Mouse (Mus musculus): ENCODE results near the gene Pecam1. TPM values are rescaled to one million over a fixed set of nuclear protein-coding genes. Genes with fewer than 3 reads are reported as not detected.
"Not testable (repeated sequence)": the region's sequence is repeated elsewhere in the genome, so short reads cannot be mapped to it uniquely, and the experiment has no call there.

Gene Pecam1
- polyA plus RNA-seq, 1 experiment from 2014 or later: 9.5 TPM

DNA sequence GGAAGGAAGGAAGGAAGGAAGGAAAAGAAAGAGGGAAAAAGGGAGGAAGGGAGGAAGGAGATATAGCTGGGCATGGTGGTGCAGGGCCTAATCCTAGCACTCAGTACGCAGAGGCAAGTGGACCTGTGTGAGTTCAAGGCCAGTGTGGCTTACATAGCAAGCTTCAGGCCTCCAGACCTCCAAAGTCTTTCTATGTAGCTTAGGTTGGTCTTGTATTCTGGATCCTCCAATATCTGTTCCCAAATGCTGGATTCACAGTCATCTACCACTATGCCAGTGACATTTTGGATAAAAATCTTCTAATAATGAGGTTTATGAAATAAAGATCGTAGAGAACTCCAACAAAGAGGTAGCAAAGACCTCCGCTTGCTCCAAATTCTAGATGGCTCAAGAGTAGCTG, 8.6 kb downstream of the Pecam1 start:
- H3K4me2 ChIP-seq (ENCODE audit: low read depth, low read length): no peak overlapping the region
- ATAC-seq (ENCODE audit: low read depth): no peak
- WGBS (ENCODE audit: insufficient replicate concordance): 68% methylated on average over 3 of the region's 3 CpGs
- no peak overlapping the region for H3K9ac ChIP-seq (ENCODE audit: low read depth, low read length)
- no peaks in the 10 kb centered on the region for H3K9me3 ChIP-seq (replicated peaks; ENCODE audit: control insufficient read depth, low read length)
- H3K4me3 ChIP-seq (ENCODE audit: low read depth, low read length): no peak overlapping the region
- no peaks in the 10 kb centered on the region for H3K27me3 ChIP-seq (ENCODE audit: control insufficient read depth, insufficient read depth, low read depth, low read length)
- H3K27ac ChIP-seq (ENCODE audit: low read length): no peak overlapping the region
- no peaks in the 10 kb centered on the region for H3K36me3 ChIP-seq (ENCODE audit: control insufficient read depth, insufficient read depth)
- no peaks in the 10 kb centered on the region for H3K4me1 ChIP-seq (ENCODE audit: control insufficient read depth, low read depth, low read length)

DNA sequence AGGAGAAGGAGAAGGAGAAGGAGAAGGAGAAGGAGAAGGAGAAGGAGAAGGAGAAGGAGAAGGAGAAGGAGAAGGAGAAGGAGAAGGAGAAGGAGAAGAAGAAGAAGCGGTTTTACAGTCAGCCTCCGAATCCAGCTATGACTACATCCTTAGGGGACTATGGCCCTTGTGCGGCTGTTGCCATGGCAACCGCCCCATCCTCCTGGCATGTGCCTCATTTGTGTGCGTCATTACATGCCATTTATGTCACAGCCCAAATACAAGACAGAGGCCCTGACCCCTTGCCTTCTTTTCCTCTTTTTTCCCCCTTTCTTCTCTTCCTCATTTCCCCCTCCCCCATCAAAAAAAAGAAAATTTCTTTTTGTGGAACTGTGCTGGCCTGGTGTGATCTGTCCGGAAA, 9.2 kb downstream of the Pecam1 start:
- Histone ChIP-seq H3K36me3 (ENCODE audit: control insufficient read depth, insufficient read depth) (no peaks in the 10 kb centered on the region), H3K27me3 (ENCODE audit: control insufficient read depth, insufficient read depth, low read depth, low read length) (no peaks in the 10 kb centered on the region), H3K4me2 (ENCODE audit: low read depth, low read length) (no peak overlapping the region), H3K27ac (ENCODE audit: low read length) (no peak overlapping the region), H3K9me3 (replicated peaks; ENCODE audit: control insufficient read depth, low read length) (no peaks in the 10 kb centered on the region), H3K4me3 (ENCODE audit: low read depth, low read length) (no peak overlapping the region), H3K4me1 (ENCODE audit: control insufficient read depth, low read depth, low read length) (no peaks in the 10 kb centered on the region), H3K9ac (ENCODE audit: low read depth, low read length) (no peak overlapping the region)
- no peak for ATAC-seq (ENCODE audit: low read depth)
- 48% methylated on average over 6 of the region's 6 CpGs for WGBS (ENCODE audit: insufficient replicate concordance)

DNA sequence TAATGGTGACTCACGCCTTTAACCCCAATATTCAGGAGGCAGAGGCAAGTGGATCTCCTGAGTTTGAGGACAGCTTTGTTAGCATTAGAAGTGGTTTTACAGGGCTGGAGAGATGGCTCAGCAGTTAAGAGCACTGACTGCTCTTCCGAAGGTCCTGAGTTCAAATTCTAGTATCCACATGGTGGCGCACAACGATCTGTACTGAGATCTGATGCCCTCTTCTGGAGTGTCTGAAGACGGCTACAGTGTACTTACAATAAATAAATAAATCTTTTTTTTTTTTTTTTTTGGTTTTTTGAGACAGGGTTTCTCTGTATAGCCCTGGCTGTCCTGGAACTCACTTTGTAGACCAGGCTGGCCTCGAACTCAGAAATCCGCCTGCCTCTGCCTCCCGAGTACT, 9.7 kb downstream of the Pecam1 start:
- not testable (repeated sequence) for H3K27me3 ChIP-seq (ENCODE audit: control insufficient read depth, insufficient read depth, low read depth, low read length); H3K4me2 ChIP-seq (ENCODE audit: low read depth, low read length); H3K36me3 ChIP-seq (ENCODE audit: control insufficient read depth, insufficient read depth); H3K4me3 ChIP-seq (ENCODE audit: low read depth, low read length); H3K9me3 ChIP-seq (replicated peaks; ENCODE audit: control insufficient read depth, low read length); H3K4me1 ChIP-seq (ENCODE audit: control insufficient read depth, low read depth, low read length); ATAC-seq (ENCODE audit: low read depth); H3K27ac ChIP-seq (ENCODE audit: low read length); H3K9ac ChIP-seq (ENCODE audit: low read depth, low read length)
- 70% methylated on average over 5 of the region's 8 CpGs for WGBS (ENCODE audit: insufficient replicate concordance)

DNA sequence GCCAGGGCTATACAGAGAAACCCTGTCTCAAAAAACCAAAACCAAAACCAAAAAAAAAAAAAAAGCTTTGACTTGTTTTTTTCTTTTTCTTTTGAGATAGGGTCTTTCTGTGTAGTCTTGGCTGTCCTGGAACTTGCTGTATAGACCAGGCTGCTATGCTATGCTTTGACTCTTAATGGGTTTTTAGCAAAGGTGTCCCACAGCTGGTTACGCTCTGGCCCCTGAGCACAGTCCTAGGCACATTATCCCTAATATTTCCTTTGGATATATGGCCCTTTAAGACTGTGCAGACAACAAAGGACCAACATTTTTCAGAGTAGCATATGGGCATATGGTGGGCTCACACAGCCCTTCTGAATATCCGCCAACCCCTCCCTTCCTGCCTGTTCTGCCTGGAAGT, 11.3 kb downstream of the Pecam1 start:
- ATAC-seq (ENCODE audit: low read depth): no peak
- Histone ChIP-seq H3K9me3 (replicated peaks; ENCODE audit: control insufficient read depth, low read length) (no peaks in the 10 kb centered on the region), H3K9ac (ENCODE audit: low read depth, low read length) (no peak overlapping the region), H3K4me2 (ENCODE audit: low read depth, low read length) (no peak overlapping the region), H3K27ac (ENCODE audit: low read length) (no peak overlapping the region), H3K4me3 (ENCODE audit: low read depth, low read length) (no peak overlapping the region), H3K4me1 (ENCODE audit: control insufficient read depth, low read depth, low read length) (no peaks in the 10 kb centered on the region), H3K27me3 (ENCODE audit: control insufficient read depth, insufficient read depth, low read depth, low read length) (no peaks in the 10 kb centered on the region), H3K36me3 (ENCODE audit: control insufficient read depth, insufficient read depth) (no peaks in the 10 kb centered on the region)
- 76% methylated on average over 2 of the region's 2 CpGs for WGBS (ENCODE audit: insufficient replicate concordance)

GRCm38 (mm10) chr11:106737178-106737621, 13.2 kb downstream of the Pecam1 start:
- H3K9ac ChIP-seq (ENCODE audit: low read depth, low read length): no peak overlapping the region
- H3K36me3 ChIP-seq (ENCODE audit: control insufficient read depth, insufficient read depth): no peaks in the 10 kb centered on the region
- H3K4me2 ChIP-seq (ENCODE audit: low read depth, low read length): no peak overlapping the region
- no peaks in the 10 kb centered on the region for H3K27me3 ChIP-seq (ENCODE audit: control insufficient read depth, insufficient read depth, low read depth, low read length)
- no peak for ATAC-seq (ENCODE audit: low read depth)
- H3K4me3 ChIP-seq (ENCODE audit: low read depth, low read length): no peak overlapping the region
- whole genome bisulfite sequencing (ENCODE audit: insufficient replicate concordance): 48% methylated on average over 12 of the region's 12 CpGs
- no peak overlapping the region for H3K27ac ChIP-seq (ENCODE audit: low read length)
- H3K4me1 ChIP-seq (ENCODE audit: control insufficient read depth, low read depth, low read length): no peaks in the 10 kb centered on the region
- no peaks in the 10 kb centered on the region for H3K9me3 ChIP-seq (replicated peaks; ENCODE audit: control insufficient read depth, low read length)

DNA sequence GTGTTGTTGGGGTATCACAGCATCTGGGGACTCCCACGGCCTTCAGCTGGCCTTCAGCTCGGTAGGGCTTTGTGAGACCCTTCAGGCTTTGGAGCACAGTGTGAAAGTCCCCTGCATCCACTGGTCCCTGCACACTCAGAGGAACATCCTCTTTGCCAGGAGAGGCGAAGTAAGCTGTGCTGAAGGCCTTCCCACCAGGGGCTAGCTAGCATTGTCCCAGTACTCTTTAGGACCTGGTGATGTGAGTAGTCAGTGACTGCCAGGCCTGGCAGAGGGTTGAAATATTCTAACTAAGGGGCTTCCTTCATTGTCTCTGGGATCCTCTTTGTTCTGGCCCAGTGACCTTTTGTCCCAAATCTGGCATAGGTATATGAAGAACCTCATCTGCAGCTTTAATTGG, 13.8 kb downstream of the Pecam1 start:
- ATAC-seq (ENCODE audit: low read depth): no peak
- 65% methylated on average over 3 of the region's 3 CpGs for WGBS (ENCODE audit: insufficient replicate concordance)
- no peaks in the 10 kb centered on the region for H3K27me3 ChIP-seq (ENCODE audit: control insufficient read depth, insufficient read depth, low read depth, low read length)
- no peaks in the 10 kb centered on the region for H3K4me1 ChIP-seq (ENCODE audit: control insufficient read depth, low read depth, low read length)
- H3K36me3 ChIP-seq (ENCODE audit: control insufficient read depth, insufficient read depth): no peaks in the 10 kb centered on the region
- no peak overlapping the region for H3K27ac ChIP-seq (ENCODE audit: low read length)
- no peak overlapping the region for H3K4me2 ChIP-seq (ENCODE audit: low read depth, low read length)
- H3K9me3 ChIP-seq (replicated peaks; ENCODE audit: control insufficient read depth, low read length): no peaks in the 10 kb centered on the region
- H3K4me3 ChIP-seq (ENCODE audit: low read depth, low read length): no peak overlapping the region
- H3K9ac ChIP-seq (ENCODE audit: low read depth, low read length): no peak overlapping the region

GRCm38 (mm10) chr11:106730714-106731113, 19.7 kb downstream of the Pecam1 start:
- Histone ChIP-seq H3K4me3 (ENCODE audit: low read depth, low read length) (no peak overlapping the region), H3K4me2 (ENCODE audit: low read depth, low read length) (no peak overlapping the region), H3K36me3 (ENCODE audit: control insufficient read depth, insufficient read depth) (no peaks in the 10 kb centered on the region), H3K9me3 (replicated peaks; ENCODE audit: control insufficient read depth, low read length) (no peaks in the 10 kb centered on the region), H3K9ac (ENCODE audit: low read depth, low read length) (no peak overlapping the region), H3K4me1 (ENCODE audit: control insufficient read depth, low read depth, low read length) (peaks cover 2% of the 10 kb centered on the region), H3K27me3 (ENCODE audit: control insufficient read depth, insufficient read depth, low read depth, low read length) (no peaks in the 10 kb centered on the region), H3K27ac (ENCODE audit: low read length) (no peak overlapping the region)
- no peak for ATAC-seq (ENCODE audit: low read depth)
- WGBS (ENCODE audit: insufficient replicate concordance): 34% methylated on average over 4 of the region's 4 CpGs

GRCm38 (mm10) chr11:106729656-106730055, 20.8 kb downstream of the Pecam1 start:
- H3K9ac ChIP-seq (ENCODE audit: low read depth, low read length): no peak overlapping the region
- ATAC-seq (ENCODE audit: low read depth): no peak
- 92% methylated on average over 1 of the region's 1 CpGs for WGBS (ENCODE audit: insufficient replicate concordance)
- H3K27ac ChIP-seq (ENCODE audit: low read length): no peak overlapping the region
- no peaks in the 10 kb centered on the region for H3K27me3 ChIP-seq (ENCODE audit: control insufficient read depth, insufficient read depth, low read depth, low read length)
- H3K4me3 ChIP-seq (ENCODE audit: low read depth, low read length): no peak overlapping the region
- no peak overlapping the region for H3K4me2 ChIP-seq (ENCODE audit: low read depth, low read length)
- peaks cover 2% of the 10 kb centered on the region for H3K4me1 ChIP-seq (ENCODE audit: control insufficient read depth, low read depth, low read length)
- no peaks in the 10 kb centered on the region for H3K36me3 ChIP-seq (ENCODE audit: control insufficient read depth, insufficient read depth)
- no peaks in the 10 kb centered on the region for H3K9me3 ChIP-seq (replicated peaks; ENCODE audit: control insufficient read depth, low read length)

- peaks cover 2% of the 10 kb centered on the region for H3K4me1 ChIP-seq (ENCODE audit: control insufficient read depth, low read depth, low read length)
- no peak overlapping the region for H3K4me2 ChIP-seq (ENCODE audit: low read depth, low read length)
- ATAC-seq (ENCODE audit: low read depth): no peak
- H3K27me3 ChIP-seq (ENCODE audit: control insufficient read depth, insufficient read depth, low read depth, low read length): no peaks in the 10 kb centered on the region
- 30% methylated on average over 10 of the region's 10 CpGs for WGBS (ENCODE audit: insufficient replicate concordance)
- H3K4me3 ChIP-seq (ENCODE audit: low read depth, low read length): no peak overlapping the region
- no peaks in the 10 kb centered on the region for H3K36me3 ChIP-seq (ENCODE audit: control insufficient read depth, insufficient read depth)
- H3K27ac ChIP-seq (ENCODE audit: low read length): no peak overlapping the region
- no peaks in the 10 kb centered on the region for H3K9me3 ChIP-seq (replicated peaks; ENCODE audit: control insufficient read depth, low read length)
- H3K9ac ChIP-seq (ENCODE audit: low read depth, low read length): no peak overlapping the region
Observed at GRCm38 (mm10) chr11:106728402-106729366, 21.7 kb downstream of the Pecam1 start.

All from liver, embryonic 16.5 days (tissue).